Mouse (Mus musculus) hindbrain, embryonic 13.5 days (tissue): ENCODE results near the gene Otulinl. TPM values are rescaled to one million over a fixed set of nuclear protein-coding genes. Genes with fewer than 3 reads are reported as not detected.

ENCODE experiments used
- ATAC-seq: fragments of 200-750 bp; cut with Nextera tagmentation; 2 replicates; pipeline ENCODE4 v1.8.0; 2017; ENCODE audit warnings: moderate TSS enrichment; ENCODE audit not compliant: low FRiP score
- H3K27ac ChIP-seq: fragments of 300-500 bp; sonication (generic); 2 replicates; pipeline ENCODE4 v1.5.1; 2015; ENCODE audit warnings: inconsistent platforms, mild to moderate bottlenecking, moderate library complexity
- H3K27me3 ChIP-seq: fragments of 300-500 bp; sonication (generic); 2 replicates; pipeline ENCODE4 v1.6.1; 2015; ENCODE audit warnings: mild to moderate bottlenecking, inconsistent platforms
- H3K36me3 ChIP-seq: fragments of 300-500 bp; sonication (generic); 2 replicates; pipeline ENCODE4 v1.6.1; 2015; ENCODE audit warnings: mild to moderate bottlenecking, inconsistent platforms
- H3K4me1 ChIP-seq: fragments of 300-500 bp; sonication (generic); replicated peaks from 2 replicates; pipeline ENCODE4 v1.6.1; 2015; ENCODE audit warnings: inconsistent platforms
- H3K4me2 ChIP-seq: fragments of 300-500 bp; sonication (generic); 2 replicates; pipeline ENCODE4 v1.6.1; 2015; ENCODE audit warnings: inconsistent platforms, mild to moderate bottlenecking, moderate library complexity
- H3K4me3 ChIP-seq: fragments of 300-500 bp; sonication (generic); 2 replicates; pipeline ENCODE4 v1.5.1; 2015; ENCODE audit warnings: mild to moderate bottlenecking, inconsistent platforms
- H3K9ac ChIP-seq: fragments of 300-500 bp; sonication (generic); 2 replicates; pipeline ENCODE4 v1.6.1; 2015; ENCODE audit warnings: mild to moderate bottlenecking, inconsistent platforms
- H3K9me3 ChIP-seq: fragments of 300-500 bp; sonication (generic); 2 replicates; pipeline ENCODE4 v1.6.1; 2016; ENCODE audit warnings: inconsistent platforms
- WGBS: fragments of 180-500 bp; shearing (Covaris S2); methylation state at CpG from one replicate; pipeline ENCODE4 v1.1.7; 2015; 5-methylcytosine and 5-hydroxymethylcytosine counted together
- polyA plus RNA-seq: library from polyadenylated mRNA; unstranded; fragments of >200 nt; fragmentation: Nextera tagmentation; extraction: Ambion mirVana; gene quantifications from 2 replicates; pipeline ENCODE4 v1.2.1, GENCODE M21; 2015

Otulinl gene
- polyA plus RNA-seq, 1 experiment from 2014 or later = 14.3 TPM

- WGBS = 91% methylated on average over 6 of the region's 6 CpGs
- no peak for ATAC-seq
- H3K4me3 ChIP-seq = no peak overlapping the region
These were observed 58.1 kb downstream of the Otulinl start for GRCm38 (mm10) chr15:27623286-27623685.

DNA sequence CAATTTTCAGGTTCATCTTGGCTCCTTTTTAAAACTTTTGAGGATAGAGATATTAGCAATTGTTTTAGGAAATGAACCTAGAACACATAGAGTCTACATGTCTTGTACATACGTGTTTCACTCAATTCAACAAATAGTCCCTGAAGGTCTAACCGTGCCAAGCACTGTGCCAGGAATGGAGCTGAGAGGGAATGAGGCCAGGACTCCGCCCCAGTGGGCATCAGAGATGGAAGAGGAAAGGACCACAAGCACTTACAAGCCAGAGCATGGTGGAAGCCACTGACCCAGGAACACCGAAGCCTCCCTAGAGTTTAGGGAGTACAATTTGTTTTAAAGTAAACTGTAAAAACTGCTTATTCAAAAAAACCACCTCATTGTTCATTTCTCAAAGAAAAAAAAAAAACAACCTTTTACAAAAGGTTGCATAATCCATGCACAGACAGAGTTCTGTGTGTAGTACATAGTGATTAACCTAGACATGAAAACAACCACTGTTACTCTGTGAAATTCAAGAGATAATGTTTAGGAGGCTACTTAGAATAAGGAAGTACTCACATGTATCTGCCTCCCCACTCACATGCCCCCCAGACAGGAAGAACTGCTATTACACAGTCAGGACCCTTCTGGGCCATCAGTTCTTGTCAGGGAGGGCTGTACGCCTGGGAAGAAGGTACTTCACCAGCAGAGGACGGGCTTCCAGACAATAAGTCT, 60.7 kb downstream of the Otulinl start:
- H3K27ac ChIP-seq = no peak overlapping the region

More at GRCm38 (mm10) chr15:27623286-27623685, 58.1 kb downstream of the Otulinl start:
- H3K4me1 ChIP-seq = peaks cover 7% of the 10 kb centered on the region; the same call in 1 of the 2 replicates
- no peaks in the 10 kb centered on the region for H3K9me3 ChIP-seq
- H3K27me3 ChIP-seq = no peaks in the 10 kb centered on the region
- H3K4me2 ChIP-seq = no peak overlapping the region
- no peak overlapping the region for H3K9ac ChIP-seq
- no peak overlapping the region for H3K27ac ChIP-seq
- peaks cover 39% of the 10 kb centered on the region for H3K36me3 ChIP-seq

GRCm38 (mm10) chr15:27619683-27620082, 61.7 kb downstream of the Otulinl start:
- peaks cover 57% of the 10 kb centered on the region for H3K36me3 ChIP-seq
- H3K4me1 ChIP-seq = no peaks in the 10 kb centered on the region
- ATAC-seq = no peak
- H3K27me3 ChIP-seq = no peaks in the 10 kb centered on the region
- H3K27ac ChIP-seq = no peak overlapping the region
- no peak overlapping the region for H3K4me2 ChIP-seq
- no peak overlapping the region for H3K4me3 ChIP-seq
- no peak overlapping the region for H3K9ac ChIP-seq
- 85% methylated on average over 3 of the region's 3 CpGs for WGBS
- no peaks in the 10 kb centered on the region for H3K9me3 ChIP-seq

More for the DNA sequence above, 60.7 kb downstream of the Otulinl start:
- Histone ChIP-seq H3K4me3 (no peak overlapping the region), H3K4me1 (no peaks in the 10 kb centered on the region), H3K27me3 (no peaks in the 10 kb centered on the region), H3K9me3 (no peaks in the 10 kb centered on the region), H3K9ac (no peak overlapping the region), H3K4me2 (no peak overlapping the region), H3K36me3 (peaks cover 53% of the 10 kb centered on the region)
- no peak for ATAC-seq
- 88% methylated on average over 6 of the region's 6 CpGs for WGBS

DNA sequence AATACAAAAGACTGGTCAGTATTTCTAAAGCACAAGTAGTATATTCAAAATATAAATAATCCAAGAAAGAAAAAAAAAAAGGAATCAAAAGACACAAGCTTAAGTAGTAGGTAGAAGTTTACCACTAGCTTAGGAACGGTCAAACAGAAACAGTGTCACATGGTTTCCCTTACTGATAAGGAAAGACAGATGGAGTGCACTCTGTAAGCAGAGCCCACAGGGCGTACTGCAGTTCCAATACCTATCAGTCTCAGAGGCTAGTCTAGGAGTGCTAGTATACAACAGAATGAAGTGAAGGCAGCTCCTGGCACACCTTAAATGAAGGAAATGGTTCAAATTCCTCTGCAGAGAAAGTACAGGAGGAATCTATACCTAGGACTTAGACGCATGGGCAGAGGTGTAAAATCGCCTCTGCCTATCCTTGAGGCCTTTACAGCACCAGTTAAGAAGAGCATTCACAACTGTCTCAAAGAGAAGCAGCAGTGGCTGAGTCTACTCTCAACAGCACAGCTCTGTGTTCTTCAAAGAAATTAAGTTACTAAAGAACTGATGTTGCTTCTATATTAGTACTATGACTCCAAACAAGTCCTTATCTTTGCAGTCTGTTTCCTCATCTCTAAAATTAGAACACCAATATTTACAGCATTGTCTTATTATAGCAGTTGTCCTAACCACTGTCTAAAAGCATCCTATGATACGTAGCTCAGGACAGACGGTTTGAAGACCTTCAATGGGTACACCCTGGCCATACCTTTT, 62.4 kb downstream of the Otulinl start:
- Histone ChIP-seq H3K9ac (no peak overlapping the region), H3K4me3 (no peak overlapping the region), H3K36me3 (peaks cover 61% of the 10 kb centered on the region), H3K9me3 (no peaks in the 10 kb centered on the region), H3K4me1 (no peaks in the 10 kb centered on the region), H3K27me3 (no peaks in the 10 kb centered on the region), H3K27ac (no peak overlapping the region), H3K4me2 (no peak overlapping the region)
- WGBS = 90% methylated on average over 6 of the region's 6 CpGs
- no peak for ATAC-seq

- ATAC-seq = no peak
- Histone ChIP-seq H3K9ac (no peak overlapping the region), H3K4me3 (no peak overlapping the region), H3K4me1 (peaks cover 3% of the 10 kb centered on the region; the same call in 1 of the 2 replicates), H3K27me3 (no peaks in the 10 kb centered on the region), H3K9me3 (no peaks in the 10 kb centered on the region), H3K27ac (no peak overlapping the region), H3K36me3 (peaks cover 50% of the 10 kb centered on the region), H3K4me2 (no peak overlapping the region)
- 83% methylated on average over 3 of the region's 3 CpGs for WGBS
These were observed 64.2 kb downstream of the Otulinl start for GRCm38 (mm10) chr15:27617227-27617626.

DNA sequence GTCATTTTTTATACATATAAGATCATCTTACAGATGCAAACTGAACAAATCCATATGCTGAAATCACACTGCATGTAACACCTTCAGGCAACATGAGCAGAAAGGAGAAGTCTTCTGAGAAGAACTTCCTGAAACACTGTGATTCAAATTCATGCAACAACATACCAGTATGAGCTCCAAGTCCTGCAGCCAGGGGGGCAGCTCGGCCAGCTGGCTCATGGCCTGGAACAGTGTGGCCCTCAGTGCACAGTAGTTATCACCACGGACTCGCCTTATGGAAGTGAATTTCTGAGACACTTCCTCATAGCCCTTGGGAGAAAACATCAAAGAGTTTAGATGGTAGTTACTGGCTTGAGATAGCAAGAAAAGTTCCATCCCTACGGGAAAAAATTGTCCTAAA, 65.2 kb downstream of the Otulinl start:
- no peak overlapping the region for H3K9ac ChIP-seq
- H3K4me1 ChIP-seq = peaks cover 3% of the 10 kb centered on the region; the same call in 1 of the 2 replicates
- H3K4me2 ChIP-seq = no peak overlapping the region
- no peaks in the 10 kb centered on the region for H3K9me3 ChIP-seq
- ATAC-seq = no peak
- no peaks in the 10 kb centered on the region for H3K27me3 ChIP-seq
- WGBS = 93% methylated on average over 4 of the region's 4 CpGs
- H3K4me3 ChIP-seq = no peak overlapping the region
- peaks cover 51% of the 10 kb centered on the region for H3K36me3 ChIP-seq
- no peak overlapping the region for H3K27ac ChIP-seq

DNA sequence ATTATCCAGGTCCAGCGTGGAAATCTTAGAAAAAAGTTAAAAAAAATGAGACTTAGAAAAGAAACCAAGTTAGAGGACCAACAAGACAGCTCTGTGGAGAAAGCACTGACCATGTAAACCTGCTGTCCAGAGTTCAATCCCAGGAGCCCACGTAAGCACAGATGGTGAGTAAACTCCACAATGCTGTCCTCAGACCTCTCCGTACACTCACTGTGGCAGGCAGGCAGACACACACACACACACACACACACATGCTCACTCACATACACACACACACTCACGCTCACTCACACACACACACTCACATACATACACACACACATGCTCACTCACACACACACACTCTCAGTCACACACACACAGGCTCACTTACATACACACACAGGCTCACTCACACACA, 68.1 kb downstream of the Otulinl start:
- Histone ChIP-seq H3K27me3 (no peaks in the 10 kb centered on the region), H3K4me3 (no peak overlapping the region), H3K36me3 (peaks cover 49% of the 10 kb centered on the region), H3K27ac (no peak overlapping the region), H3K4me2 (no peak overlapping the region), H3K9ac (no peak overlapping the region), H3K4me1 (peaks cover 3% of the 10 kb centered on the region; the same call in 1 of the 2 replicates), H3K9me3 (no peaks in the 10 kb centered on the region)
- 91% methylated on average over 4 of the region's 4 CpGs for WGBS
- ATAC-seq = no peak

- Histone ChIP-seq H3K4me3 (no peak overlapping the region), H3K36me3 (peaks cover 46% of the 10 kb centered on the region), H3K4me1 (peaks cover 3% of the 10 kb centered on the region; the same call in 1 of the 2 replicates), H3K27ac (no peak overlapping the region), H3K9me3 (no peaks in the 10 kb centered on the region), H3K4me2 (no peak overlapping the region), H3K9ac (no peak overlapping the region), H3K27me3 (no peaks in the 10 kb centered on the region)
- 39% methylated on average over 6 of the region's 6 CpGs for WGBS
- peak; percentile 88 for ATAC-seq
These were observed 68.7 kb downstream of the Otulinl start for GRCm38 (mm10) chr15:27612533-27613221.

DNA sequence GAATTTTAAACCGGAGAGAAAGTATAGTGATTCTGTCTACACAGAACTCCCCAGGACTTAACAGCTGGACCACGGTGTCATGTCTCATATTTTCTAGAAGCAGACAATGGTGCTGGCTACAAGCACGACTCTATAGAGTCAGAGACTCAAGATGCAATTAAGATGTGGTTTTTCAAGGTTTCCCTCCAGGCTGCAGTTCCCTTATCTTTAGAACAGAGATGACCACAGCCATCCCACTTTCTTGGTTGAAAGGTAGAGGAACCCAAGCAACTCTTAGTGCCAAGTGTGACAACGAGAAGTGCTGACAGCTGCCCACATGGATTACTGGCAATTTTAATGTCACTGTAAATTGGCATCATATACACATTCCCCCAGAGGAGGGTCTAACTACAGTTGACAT, 71.8 kb downstream of the Otulinl start:
- no peak for ATAC-seq
- Histone ChIP-seq H3K4me3 (no peak overlapping the region), H3K9ac (no peak overlapping the region), H3K27me3 (no peaks in the 10 kb centered on the region), H3K9me3 (no peaks in the 10 kb centered on the region), H3K27ac (no peak overlapping the region), H3K4me1 (peaks cover 3% of the 10 kb centered on the region; the same call in 1 of the 2 replicates), H3K36me3 (peaks cover 45% of the 10 kb centered on the region), H3K4me2 (no peak overlapping the region)
- WGBS = 74% methylated on average over 4 of the region's 4 CpGs

DNA sequence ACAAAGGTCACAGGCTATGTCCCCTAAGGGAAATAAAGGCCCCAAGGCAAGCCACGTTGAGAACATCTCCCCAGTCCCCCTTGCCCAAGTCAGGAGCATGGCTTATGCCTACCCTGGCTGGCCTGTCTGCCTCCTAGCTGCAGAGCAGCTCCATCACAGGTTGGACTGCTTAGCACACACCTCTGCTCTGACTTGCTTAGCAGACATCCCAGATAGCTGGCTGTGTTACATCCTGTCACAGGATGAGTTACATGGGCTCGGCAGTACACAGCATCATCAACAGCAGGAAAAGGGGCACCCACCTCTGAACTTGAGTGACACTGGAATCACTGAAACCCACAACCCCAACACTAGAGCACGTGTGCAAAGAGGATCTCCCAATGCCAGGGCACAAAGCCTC, 76.1 kb downstream of the Otulinl start:
- Histone ChIP-seq H3K4me2 (no peak overlapping the region), H3K36me3 (peaks cover 44% of the 10 kb centered on the region), H3K4me3 (no peak overlapping the region), H3K9ac (no peak overlapping the region), H3K27ac (no peak overlapping the region), H3K9me3 (no peaks in the 10 kb centered on the region), H3K4me1 (no peaks in the 10 kb centered on the region), H3K27me3 (no peaks in the 10 kb centered on the region)
- WGBS = 79% methylated on average over 3 of the region's 3 CpGs
- no peak for ATAC-seq
